Mouse (Mus musculus) limb, embryonic 14.5 days (tissue): Measurements from ENCODE around the gene Synrg. TPM values are rescaled to one million over a fixed set of nuclear protein-coding genes. Genes with fewer than 3 reads are reported as not detected.

Source experiments
- ATAC-seq: fragments of 200-750 bp; cut with Nextera tagmentation; 2 replicates; pipeline ENCODE4 v1.8.0; 2017; ENCODE audit warnings: low read depth, moderate number of reproducible peaks, moderate TSS enrichment; ENCODE audit not compliant: low FRiP score
- DNase-seq: peaks from one replicate; pipeline ENCODE4 v3.0.0-alpha.2; 2015; ENCODE audit warnings: low spot score
- H3K27ac ChIP-seq: fragments of 300-500 bp; sonication (generic); replicated peaks from 2 replicates; pipeline ENCODE4 v1.5.1; 2014; ENCODE audit warnings: low read depth, mild to moderate bottlenecking, low read length, moderate library complexity, mixed read lengths
- H3K27me3 ChIP-seq: fragments of 300-500 bp; sonication (generic); 2 replicates; pipeline ENCODE4 v1.6.1; 2014; ENCODE audit warnings: low read length, mixed read lengths; ENCODE audit not compliant: control insufficient read depth, insufficient read depth
- H3K36me3 ChIP-seq: fragments of 300-500 bp; sonication (generic); 2 replicates; pipeline ENCODE4 v1.6.1; 2014; ENCODE audit warnings: mild to moderate bottlenecking, low read length, moderate library complexity, mixed read lengths; ENCODE audit not compliant: control insufficient read depth, insufficient read depth
- H3K4me1 ChIP-seq: fragments of 300-500 bp; sonication (generic); 2 replicates; pipeline ENCODE4 v1.6.1; 2014; ENCODE audit warnings: antibody characterized with exemption, low read length, mixed read lengths; ENCODE audit not compliant: control insufficient read depth, insufficient read depth
- H3K4me2 ChIP-seq: fragments of 300-500 bp; sonication (generic); replicated peaks from 2 replicates; pipeline ENCODE4 v1.6.1; 2014; ENCODE audit warnings: low read depth, mild to moderate bottlenecking, low read length, moderate library complexity; ENCODE audit not compliant: severe bottlenecking
- H3K4me3 ChIP-seq: fragments of 300-500 bp; sonication (generic); replicated peaks from 2 replicates; pipeline ENCODE4 v1.5.1; 2014; ENCODE audit warnings: low read length
- H3K9ac ChIP-seq: fragments of 300-500 bp; sonication (generic); 2 replicates; pipeline ENCODE4 v1.6.1; 2014; ENCODE audit warnings: mild to moderate bottlenecking, low read depth, low read length, moderate library complexity; ENCODE audit not compliant: severe bottlenecking
- H3K9me3 ChIP-seq: fragments of 300-500 bp; sonication (generic); 2 replicates; pipeline ENCODE4 v1.6.1; 2016; ENCODE audit warnings: low read length; ENCODE audit not compliant: control insufficient read depth
- POLR2A ChIP-seq: fragments of 200-500 bp; IDR thresholded peaks from 2 replicates; pipeline ENCODE4 v1.8.0; 2012; ENCODE audit warnings: inconsistent platforms, mild to moderate bottlenecking, moderate library complexity, borderline replicate concordance; ENCODE audit not compliant: insufficient read depth, insufficient read length; ENCODE audit errors: extremely low read depth
- WGBS: fragments of 180-500 bp; shearing (Covaris S2); extraction: QIAGEN DNeasy Blood & Tissue Kit; methylation state at CpG from one replicate; pipeline ENCODE4 v1.1.7; 2014; 5-methylcytosine and 5-hydroxymethylcytosine counted together
- polyA plus RNA-seq, 2 experiments: library from polyadenylated mRNA; depleted of rRNA in 1 of 2; stranded (reverse) in 1 of 2; unstranded in 1 of 2; fragments of >200 nt; fragmentation: Nextera tagmentation in 1 of 2; extraction: Ambion mirVana in 1 of 2; gene quantifications; 2 replicates each; pipeline versions ENCODE4 v1.2.1 to v1.2.3; 2012 to 2014

Synrg gene
- polyA plus RNA-seq, 2 experiments, result 9.4 to 13.0 TPM

- Histone ChIP-seq H3K27me3 (no peaks in the 10 kb centered on the region), H3K4me1 (no peaks in the 10 kb centered on the region), H3K4me2 (no peak overlapping the region), H3K4me3 (no peak overlapping the region), H3K27ac (no peak overlapping the region), H3K36me3 (peaks cover 37% of the 10 kb centered on the region), H3K9me3 (no peaks in the 10 kb centered on the region), H3K9ac (no peak overlapping the region)
- TF ChIP-seq POLR2A, result no peak
- no peak for DNase-seq
- WGBS, result 88% methylated on average over 4 of the region's 4 CpGs
- ATAC-seq, result no peak
Measured at GRCm38 (mm10) chr11:83999411-83999915, 35.2 kb downstream of the Synrg start.

- H3K27ac ChIP-seq, result no peak overlapping the region
- H3K4me2 ChIP-seq, result no peak overlapping the region
- no peaks in the 10 kb centered on the region for H3K4me1 ChIP-seq
- H3K27me3 ChIP-seq, result no peaks in the 10 kb centered on the region
- H3K9me3 ChIP-seq, result no peaks in the 10 kb centered on the region
- DNase-seq (no peak), ATAC-seq (no peak)
- no peak overlapping the region for H3K9ac ChIP-seq
- 81% methylated on average over 3 of the region's 3 CpGs for WGBS
- no peak overlapping the region for H3K4me3 ChIP-seq
- no peak for TF ChIP-seq POLR2A
- H3K36me3 ChIP-seq, result peaks cover 29% of the 10 kb centered on the region
Measured at GRCm38 (mm10) chr11:84001257-84001656, 37.0 kb downstream of the Synrg start.

GRCm38 (mm10) chr11:84003986-84004385, 39.8 kb downstream of the Synrg start:
- Histone ChIP-seq H3K4me1 (no peaks in the 10 kb centered on the region), H3K27ac (no peak overlapping the region), H3K9ac (no peak overlapping the region), H3K4me2 (no peak overlapping the region), H3K4me3 (no peak overlapping the region), H3K27me3 (no peaks in the 10 kb centered on the region), H3K36me3 (peaks cover 30% of the 10 kb centered on the region), H3K9me3 (no peaks in the 10 kb centered on the region)
- no peak for ATAC-seq
- WGBS, result 86% methylated on average over 6 of the region's 6 CpGs
- no peak for TF ChIP-seq POLR2A
- no peak for DNase-seq

DNA sequence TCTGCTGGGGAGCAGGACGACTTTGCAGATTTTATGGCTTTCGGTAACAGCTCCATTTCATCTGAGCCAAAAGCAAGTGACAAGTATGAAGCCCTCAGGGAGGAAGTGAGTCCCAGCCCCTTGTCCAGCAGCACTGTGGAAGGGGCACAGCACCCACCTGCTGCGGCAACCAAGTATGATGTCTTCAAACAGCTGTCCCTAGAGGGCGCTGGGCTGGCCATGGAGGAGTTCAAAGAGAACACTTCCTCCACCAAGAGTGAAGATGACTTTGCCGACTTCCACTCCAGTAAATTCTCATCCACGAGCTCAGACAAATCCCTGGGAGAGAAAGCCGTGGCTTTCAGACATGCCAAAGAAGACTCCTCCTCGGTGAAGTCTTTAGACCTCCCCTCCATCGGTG, 44.8 kb downstream of the Synrg start:
- Histone ChIP-seq H3K27me3 (no peaks in the 10 kb centered on the region), H3K9me3 (no peaks in the 10 kb centered on the region), H3K9ac (no peak overlapping the region), H3K36me3 (peaks cover 32% of the 10 kb centered on the region), H3K4me1 (no peaks in the 10 kb centered on the region), H3K27ac (no peak overlapping the region), H3K4me2 (no peak overlapping the region), H3K4me3 (no peak overlapping the region)
- DNase-seq (no peak), ATAC-seq (no peak)
- 80% methylated on average over 9 of the region's 9 CpGs for WGBS
- TF ChIP-seq POLR2A, result no peak

DNA sequence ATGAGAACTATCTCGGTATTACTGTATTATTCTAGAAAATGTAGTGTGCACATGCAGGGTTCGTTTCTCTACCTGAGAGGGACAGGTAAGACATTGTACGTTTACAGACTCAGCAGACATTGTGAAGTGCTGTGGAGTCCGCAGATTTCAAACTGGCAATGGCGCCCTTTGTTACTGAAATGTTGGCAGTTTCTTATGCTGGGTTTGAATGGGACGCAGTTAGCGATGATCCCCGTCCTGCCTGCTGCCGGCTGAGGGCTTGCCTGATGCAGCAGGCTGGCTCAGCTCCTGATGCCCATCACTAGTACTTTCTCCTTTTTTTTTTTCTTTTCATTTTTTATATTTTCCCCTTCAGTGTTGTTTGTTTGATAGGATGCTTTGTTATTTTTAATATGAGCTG, 46.2 kb downstream of the Synrg start:
- Histone ChIP-seq H3K4me1 (no peaks in the 10 kb centered on the region), H3K9ac (no peak overlapping the region), H3K9me3 (no peaks in the 10 kb centered on the region), H3K36me3 (peaks cover 26% of the 10 kb centered on the region), H3K4me2 (no peak overlapping the region), H3K27ac (no peak overlapping the region), H3K27me3 (no peaks in the 10 kb centered on the region), H3K4me3 (no peak overlapping the region)
- ATAC-seq, result no peak
- TF ChIP-seq POLR2A, result no peak
- WGBS, result 84% methylated on average over 9 of the region's 9 CpGs
- no peak for DNase-seq

GRCm38 (mm10) chr11:84011050-84011449, 46.8 kb downstream of the Synrg start:
- WGBS, result 36% methylated on average over 12 of the region's 12 CpGs
- Histone ChIP-seq H3K9ac (no peak overlapping the region), H3K36me3 (peaks cover 25% of the 10 kb centered on the region), H3K27ac (no peak overlapping the region), H3K4me3 (no peak overlapping the region), H3K9me3 (no peaks in the 10 kb centered on the region), H3K4me2 (no peak overlapping the region), H3K27me3 (no peaks in the 10 kb centered on the region), H3K4me1 (no peaks in the 10 kb centered on the region)
- no peak for ATAC-seq
- TF ChIP-seq POLR2A, result no peak
- DNase-seq, result no peak
